Mouse (Mus musculus) thymus, adult 2 months (tissue): ENCODE results near the gene Sdc3. TPM values are rescaled to one million over a fixed set of nuclear protein-coding genes. Genes with fewer than 3 reads are reported as not detected.

Experiments
- DNase-seq: peaks from one replicate; pipeline ENCODE4 v3.0.0; 2021
- H3K27ac ChIP-seq: fragments of 200-500 bp; 2 replicates; pipeline ENCODE4 v1.5.1; 2012; ENCODE audit warnings: low read length, control low read depth; ENCODE audit not compliant: control insufficient read depth, insufficient read depth
- H3K27me3 ChIP-seq: fragments of 200-500 bp; 2 replicates; pipeline ENCODE4 v1.6.1; 2012; ENCODE audit warnings: mild to moderate bottlenecking, low read length, moderate library complexity, mixed read lengths; ENCODE audit not compliant: control insufficient read depth, insufficient read depth
- H3K36me3 ChIP-seq: fragments of 200-500 bp; 2 replicates; pipeline ENCODE4 v1.6.1; 2012; ENCODE audit warnings: mild to moderate bottlenecking, low read length, moderate library complexity; ENCODE audit not compliant: control insufficient read depth, insufficient read depth
- H3K4me1 ChIP-seq: fragments of 200-500 bp; replicated peaks from 2 replicates; pipeline ENCODE4 v1.6.1; 2012; ENCODE audit warnings: low read length; ENCODE audit not compliant: control insufficient read depth, insufficient read depth
- H3K4me3 ChIP-seq: fragments of 200-500 bp; 2 replicates; pipeline ENCODE4 v1.5.1; 2012; ENCODE audit warnings: mild to moderate bottlenecking, low read length, control low read depth, moderate library complexity; ENCODE audit not compliant: control insufficient read depth, insufficient read depth
- CTCF ChIP-seq: fragments of 200-500 bp; IDR thresholded peaks from 2 replicates; pipeline ENCODE4 v1.5.1; 2012; ENCODE audit warnings: mild to moderate bottlenecking, control low read depth, low read length, moderate library complexity, borderline replicate concordance; ENCODE audit not compliant: control insufficient read depth, poor library complexity, insufficient read depth; ENCODE audit errors: extremely low read depth
- POLR2A ChIP-seq: fragments of 200-500 bp; IDR thresholded peaks from 2 replicates; pipeline ENCODE4 v1.6.1; 2012; ENCODE audit warnings: mild to moderate bottlenecking, low read length, control low read depth, moderate library complexity; ENCODE audit not compliant: control insufficient read depth, poor library complexity, insufficient read depth; ENCODE audit errors: extremely low read depth
- WGBS: fragments of 180-500 bp; shearing (Covaris S2); methylation state at CpG from one replicate; pipeline ENCODE4 v1.1.7; 2018; 5-methylcytosine and 5-hydroxymethylcytosine counted together
- polyA plus RNA-seq: library from polyadenylated mRNA; depleted of rRNA; stranded (reverse); fragments of >200 nt; gene quantifications from 2 replicates; pipeline ENCODE4 v1.2.3, GENCODE M21; 2012

The Sdc3 gene
- polyA plus RNA-seq, 1 experiment: 97.5 TPM

DNA sequence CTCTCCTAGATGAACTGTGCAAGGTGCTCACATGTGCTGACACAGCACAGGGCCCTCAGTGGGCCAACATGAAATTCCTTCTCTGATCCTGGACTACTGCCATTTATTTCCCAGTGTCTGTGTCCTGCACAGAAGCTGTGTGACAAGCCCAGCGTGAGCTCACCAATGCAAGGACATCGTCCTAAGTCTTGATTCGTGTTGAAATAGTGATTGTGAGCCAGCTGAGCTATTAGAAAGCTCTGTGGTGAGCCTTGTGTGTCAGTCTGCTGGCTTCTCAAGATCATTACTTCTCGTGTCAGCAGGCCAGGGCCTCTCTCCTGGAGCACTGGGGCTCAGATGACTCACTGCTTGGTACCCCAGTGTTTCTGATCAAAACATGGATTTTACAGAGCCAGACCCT lies 18.4 kb upstream of the Sdc3 start:
- H3K27me3 ChIP-seq: no peaks in the 10 kb centered on the region
- WGBS: 77% methylated on average over 4 of the region's 4 CpGs
- peaks cover 30% of the 10 kb centered on the region for H3K4me1 ChIP-seq
- no peak for DNase-seq
- H3K27ac ChIP-seq: peak overlapping the region; percentile 64
- no peak overlapping the region for H3K4me3 ChIP-seq
- peaks cover 63% of the 10 kb centered on the region for H3K36me3 ChIP-seq
- TF ChIP-seq CTCF (no peak), POLR2A (no peak)

DNA sequence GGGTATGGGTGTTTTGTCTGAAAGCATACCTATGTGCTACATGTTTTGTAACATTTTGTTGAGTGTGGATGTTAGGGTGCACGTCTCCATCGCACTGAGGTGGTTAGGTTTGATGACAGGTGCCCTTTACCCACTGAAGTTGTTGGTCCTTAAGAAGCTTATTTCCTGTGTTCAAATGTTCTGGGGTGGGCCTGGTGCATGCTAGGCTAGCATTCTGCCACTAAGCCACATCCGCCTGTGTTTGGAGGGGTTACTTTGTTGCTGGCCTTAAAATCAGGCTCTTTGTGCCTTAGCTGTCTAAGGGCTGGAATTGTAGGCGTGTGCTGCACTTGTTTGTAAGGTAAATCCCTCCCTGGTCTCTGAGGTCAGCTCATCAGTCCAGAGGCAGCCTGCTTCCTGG lies 17.5 kb upstream of the Sdc3 start:
- Histone ChIP-seq H3K27me3 (no peaks in the 10 kb centered on the region), H3K4me1 (peaks cover 30% of the 10 kb centered on the region), H3K36me3 (peaks cover 64% of the 10 kb centered on the region), H3K27ac (peak overlapping the region; percentile 64), H3K4me3 (no peak overlapping the region)
- WGBS: 21% methylated on average over 4 of the region's 4 CpGs
- DNase-seq: peak; percentile 71
- TF ChIP-seq CTCF (no peak), POLR2A (no peak)

DNA sequence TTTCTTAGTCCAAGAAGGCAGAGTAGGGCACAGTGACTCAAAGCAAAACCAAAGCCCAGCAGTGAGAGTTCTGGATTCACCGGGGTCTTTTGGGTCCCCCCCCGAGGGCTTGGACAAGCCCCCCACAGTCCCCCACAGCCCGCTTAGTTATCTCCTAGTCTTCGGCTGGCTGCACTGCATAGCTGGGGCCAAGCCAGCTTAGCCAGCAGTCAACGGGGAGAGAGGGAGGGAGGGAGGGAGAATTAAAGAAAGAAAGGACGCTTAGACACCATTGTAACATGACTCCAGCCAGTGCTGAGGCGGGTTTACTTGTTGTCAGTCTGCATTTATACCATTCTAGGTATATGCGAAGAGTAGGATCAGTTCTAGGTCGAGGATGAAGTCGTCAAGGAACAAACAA lies 14.7 kb upstream of the Sdc3 start:
- WGBS: 89% methylated on average over 10 of the region's 10 CpGs
- TF ChIP-seq POLR2A (no peak), CTCF (no peak)
- H3K4me3 ChIP-seq: no peak overlapping the region
- peaks cover 30% of the 10 kb centered on the region for H3K4me1 ChIP-seq
- peaks cover 50% of the 10 kb centered on the region for H3K36me3 ChIP-seq
- no peak for DNase-seq
- no peaks in the 10 kb centered on the region for H3K27me3 ChIP-seq
- H3K27ac ChIP-seq: no peak overlapping the region

DNA sequence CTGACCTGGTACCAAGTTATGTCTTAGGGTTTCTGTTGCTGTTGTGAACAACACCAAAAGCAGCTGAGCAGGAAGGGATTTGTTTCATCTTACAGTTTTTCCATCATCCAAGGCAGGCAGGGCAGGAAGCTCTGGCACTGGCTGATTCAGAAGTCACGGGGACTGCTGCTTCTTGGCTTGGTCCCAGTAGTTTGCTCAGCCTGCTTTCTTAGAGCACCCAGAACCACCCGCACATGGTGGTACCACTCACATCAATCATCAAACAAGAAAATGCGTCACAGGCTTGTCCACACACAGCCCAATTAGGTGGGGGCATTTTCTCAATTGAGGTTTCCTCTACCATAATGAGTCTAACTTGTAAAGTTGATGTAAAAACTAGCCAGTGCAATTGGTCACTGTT lies 13.3 kb upstream of the Sdc3 start:
- no peak for TF ChIP-seq POLR2A
- TF ChIP-seq CTCF: no peak
- H3K36me3 ChIP-seq: peaks cover 43% of the 10 kb centered on the region

DNA sequence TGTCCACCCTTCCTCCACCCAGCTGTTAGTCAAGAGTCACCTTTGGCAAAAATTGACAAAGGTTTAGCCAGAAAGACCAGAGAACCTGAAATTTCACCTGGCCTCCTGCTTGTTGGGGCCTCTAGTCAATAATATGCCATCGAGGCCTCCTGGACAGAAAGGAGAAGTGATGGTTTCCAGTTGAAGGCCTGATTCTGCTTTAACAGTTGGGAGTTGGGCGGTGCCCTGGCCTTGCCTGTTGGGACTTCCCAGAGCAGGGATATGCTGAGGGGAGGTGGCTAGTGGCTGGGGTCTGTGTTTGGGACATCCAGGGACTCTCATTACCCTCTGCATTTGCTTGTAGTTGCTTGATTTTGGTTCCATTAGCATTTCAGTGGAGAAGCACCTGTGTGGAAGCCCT lies 9.8 kb upstream of the Sdc3 start:
- WGBS: 57% methylated on average over 2 of the region's 2 CpGs
- TF ChIP-seq CTCF (no peak), POLR2A (no peak)
- Histone ChIP-seq H3K36me3 (peaks cover 36% of the 10 kb centered on the region), H3K4me3 (no peak overlapping the region), H3K4me1 (0 out of 2 replicates have a peak, but pooled peaks cover 2% of the 10 kb centered on the region), H3K27me3 (no peaks in the 10 kb centered on the region), H3K27ac (no peak overlapping the region)
- DNase-seq: no peak

More for the DNA sequence above, 13.3 kb upstream of the Sdc3 start:
- DNase-seq: no peak
- H3K4me3 ChIP-seq: no peak overlapping the region
- peaks cover 23% of the 10 kb centered on the region for H3K4me1 ChIP-seq
- WGBS: 88% methylated on average over 3 of the region's 3 CpGs
- H3K27me3 ChIP-seq: no peaks in the 10 kb centered on the region
- H3K27ac ChIP-seq: no peak overlapping the region

DNA sequence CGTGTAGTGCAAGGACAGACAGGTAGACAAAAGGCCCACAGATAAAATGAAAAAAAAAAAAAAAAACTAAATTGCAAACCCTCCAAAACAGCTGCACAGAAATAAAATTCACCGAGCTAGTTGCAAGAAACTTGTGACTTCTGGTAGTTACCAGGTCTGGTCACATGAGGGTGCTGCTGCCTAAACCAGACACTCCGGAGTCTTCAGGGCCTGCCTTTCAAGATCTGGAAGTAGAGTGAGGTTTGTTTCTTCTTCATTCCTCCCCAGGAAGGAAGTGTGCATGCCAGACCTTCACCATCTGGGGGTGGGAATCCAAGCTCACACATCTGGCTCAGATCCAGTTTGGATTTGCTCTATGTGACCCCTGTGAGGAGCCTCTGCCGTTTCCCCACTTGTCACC lies 7.6 kb upstream of the Sdc3 start:
- Histone ChIP-seq H3K27me3 (no peaks in the 10 kb centered on the region), H3K4me1 (0 out of 2 replicates have a peak, but pooled peaks cover 2% of the 10 kb centered on the region), H3K27ac (no peak overlapping the region), H3K4me3 (no peak overlapping the region), H3K36me3 (peaks cover 13% of the 10 kb centered on the region)
- TF ChIP-seq POLR2A (no peak), CTCF (no peak)
- DNase-seq: peak; percentile 62
- 27% methylated on average over 4 of the region's 4 CpGs for WGBS

DNA sequence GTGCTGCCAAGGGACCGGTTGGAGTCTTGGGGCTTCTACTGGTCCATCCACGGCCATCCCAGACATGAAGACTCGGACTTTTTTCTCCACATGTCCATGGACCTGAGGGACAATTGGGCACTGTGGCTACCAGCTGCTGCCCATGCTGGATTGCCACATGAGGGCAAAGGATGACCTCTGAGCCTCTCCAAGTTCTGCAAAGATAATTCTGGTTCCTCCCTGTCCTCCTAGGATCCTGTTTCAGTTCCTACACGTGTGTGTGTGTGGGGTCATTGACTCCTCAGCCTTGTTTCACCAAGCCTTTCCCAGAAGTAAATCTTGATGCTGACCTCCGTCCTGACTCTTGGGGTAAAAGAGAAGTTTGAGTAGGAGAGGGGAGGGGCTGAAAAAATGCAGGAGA lies 4.8 kb upstream of the Sdc3 start:
- Histone ChIP-seq H3K27ac (no peak overlapping the region), H3K36me3 (no peaks in the 10 kb centered on the region), H3K27me3 (peaks cover under 1% of the 10 kb centered on the region; the same call in 1 of the 2 replicates), H3K4me1 (peaks cover 7% of the 10 kb centered on the region; the same call in 1 of the 2 replicates), H3K4me3 (no peak overlapping the region)
- 85% methylated on average over 5 of the region's 5 CpGs for WGBS
- no peak for TF ChIP-seq POLR2A
- TF ChIP-seq CTCF: no peak
- DNase-seq: no peak
